Mouse (Mus musculus): ENCODE data around the gene Dmap1. TPM values are rescaled to one million over a fixed set of nuclear protein-coding genes. Genes with fewer than 3 reads are reported as not detected.

The Dmap1 gene
- 74.9 and 76.6 TPM in 2 replicates for polyA plus RNA-seq (2015; fragmentation: Nextera tagmentation; extraction: Ambion mirVana)

DNA sequence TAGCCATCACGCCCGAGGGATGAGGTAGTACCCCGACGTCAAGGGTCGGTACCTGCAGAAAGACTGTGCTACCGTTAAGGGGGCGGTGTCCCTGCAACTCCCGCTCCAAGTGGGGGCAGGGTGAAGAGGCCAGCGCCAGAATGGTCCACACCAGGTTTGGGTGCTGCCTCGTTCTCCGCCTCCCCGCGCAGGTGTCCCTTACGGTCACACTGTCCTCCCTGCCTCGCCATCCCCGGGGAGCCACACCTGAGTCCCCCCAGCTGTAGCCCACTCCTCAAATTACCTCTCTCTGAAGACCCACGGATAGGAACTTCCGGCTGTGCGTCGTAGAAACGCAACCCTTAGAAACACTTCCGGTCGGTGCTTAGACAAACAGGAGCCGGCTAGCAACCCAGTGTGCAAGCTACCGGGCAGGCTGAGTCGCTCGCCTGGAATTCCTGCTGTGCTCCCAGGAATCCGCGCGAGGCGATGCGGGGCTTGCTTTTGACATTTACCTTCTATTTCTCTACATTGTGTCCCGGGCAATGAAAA is at the start of gene Dmap1:
Gene Dmap1 (minus strand): TSS at position 343 of the 531 bp plus-strand sequence.
- Histone ChIP-seq H3K27ac (peak within 1 kb of the TSS; percentile 71), H3K4me3 (peak within 1 kb of the TSS; percentile 87), H3K4me2 (peak within 1 kb of the TSS; percentile 72), H3K9ac (peak within 1 kb of the TSS; percentile 88), H3K4me1 (replicated peaks) (peaks cover 18% of the 10 kb centered on the region), H3K36me3 (peaks cover 32% of the 10 kb centered on the region), H3K27me3 (no peaks in the 10 kb centered on the region), H3K9me3 (no peaks in the 10 kb centered on the region)
- peak; percentile 90 for ATAC-seq (ENCODE audit: low FRiP score)
- WGBS, result under 1% methylated on average over 33 of the region's 33 CpGs

DNA sequence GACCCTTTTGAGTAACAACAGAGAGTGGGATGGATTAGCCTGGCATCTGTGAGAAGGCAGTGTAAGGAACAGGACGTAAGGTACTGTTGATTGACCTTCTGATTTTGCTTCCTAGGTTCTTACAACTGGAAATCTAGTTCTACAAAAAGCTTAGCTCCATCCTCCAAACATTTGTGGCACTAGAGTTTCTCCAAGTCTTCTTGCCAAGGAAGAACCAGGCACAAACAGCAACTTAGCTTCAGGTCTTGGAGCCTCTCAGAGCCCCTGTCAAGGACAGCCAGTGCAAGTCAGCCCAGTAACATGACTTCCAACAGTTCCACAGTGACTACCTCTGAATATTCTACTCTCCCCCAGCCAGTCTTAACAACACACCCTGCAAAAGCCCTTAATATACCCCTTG is 42.0 kb upstream of the Dmap1 start, which contains the start of gene Gm12845:
Gene Gm12845 (plus strand): TSS at position 301 of the 400 bp plus-strand sequence.
- no peaks in the 10 kb centered on the region for H3K9me3 ChIP-seq

DNA sequence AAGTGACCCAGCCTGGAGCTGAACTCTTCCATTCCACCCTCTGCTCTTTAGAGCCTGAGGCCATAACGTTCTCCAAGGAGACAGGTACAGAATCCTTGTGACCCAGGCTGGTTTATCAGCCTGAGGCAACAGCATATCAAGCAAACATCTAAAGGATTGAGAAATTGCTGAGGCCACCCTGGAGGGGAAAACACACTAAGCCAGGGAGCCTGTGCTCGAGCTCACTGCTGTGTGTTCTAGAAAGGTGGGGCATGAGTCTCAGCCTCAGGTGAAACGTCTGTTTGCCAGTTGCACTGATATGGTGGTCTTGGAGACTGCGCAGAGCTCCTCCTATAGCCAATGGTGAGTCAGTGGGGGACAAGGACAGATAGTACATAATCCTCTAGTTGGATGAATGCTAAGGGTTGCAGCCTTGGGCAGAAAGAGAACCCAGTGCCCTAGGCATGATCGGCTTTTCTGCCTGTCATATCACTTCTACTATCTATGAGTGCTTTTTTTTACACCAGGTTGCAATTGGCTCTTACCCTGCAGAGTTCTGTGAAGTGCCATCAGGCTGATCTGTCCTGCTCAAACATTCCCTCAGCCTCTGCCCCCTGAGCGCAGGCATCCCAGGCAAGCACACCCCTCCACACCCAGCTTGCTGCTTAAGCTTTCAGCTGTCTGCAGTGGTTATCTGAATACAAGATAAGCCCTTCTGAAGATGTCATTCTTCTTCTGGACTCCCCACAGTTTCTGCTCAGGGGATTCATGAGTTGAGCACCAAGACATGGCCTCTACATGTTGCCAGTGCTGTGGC is 31.4 kb upstream of the Dmap1 start:
- Histone ChIP-seq H3K4me2 (no peak overlapping the region), H3K36me3 (no peaks in the 10 kb centered on the region), H3K27me3 (no peaks in the 10 kb centered on the region), H3K9me3 (no peaks in the 10 kb centered on the region), H3K4me1 (replicated peaks) (no peaks in the 10 kb centered on the region), H3K27ac (no peak overlapping the region), H3K4me3 (no peak overlapping the region), H3K9ac (no peak overlapping the region)
- WGBS, result 87% methylated on average over 6 of the region's 6 CpGs
- no peak for ATAC-seq (ENCODE audit: low FRiP score)

More for the DNA sequence above, 42.0 kb upstream of the Dmap1 start, which contains the start of gene Gm12845:
- Histone ChIP-seq H3K27me3 (0 out of 2 replicates have a peak, but pooled peaks cover 4% of the 10 kb centered on the region), H3K4me1 (replicated peaks) (no peaks in the 10 kb centered on the region), H3K27ac (no peak within 1 kb of the TSS), H3K9ac (no peak within 1 kb of the TSS), H3K4me3 (no peak within 1 kb of the TSS), H3K36me3 (no peaks in the 10 kb centered on the region), H3K4me2 (no peak within 1 kb of the TSS)
- WGBS, result 88% methylated on average over 1 of the region's 1 CpGs
- no peak for ATAC-seq (ENCODE audit: low FRiP score)

DNA sequence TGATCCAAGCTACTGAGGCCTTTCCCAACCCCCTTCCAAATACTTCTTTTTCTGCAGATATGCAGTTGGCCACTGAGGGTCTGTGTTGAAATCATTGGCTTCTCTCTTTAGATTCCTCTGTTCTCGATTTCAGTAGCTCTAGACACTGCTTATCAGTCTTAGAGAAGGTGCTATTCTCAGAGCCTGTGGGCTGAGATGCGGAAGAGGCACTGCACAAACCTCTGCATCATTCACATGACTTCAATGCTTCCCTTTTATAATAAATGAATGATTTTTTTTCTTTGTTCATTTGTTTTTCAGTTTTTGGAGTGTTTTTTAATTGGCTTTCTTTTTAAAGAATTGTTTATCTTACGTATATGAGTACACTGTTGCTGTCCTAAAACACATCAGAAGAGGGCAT is 30.2 kb upstream of the Dmap1 start:
- H3K4me3 ChIP-seq, result no peak overlapping the region
- H3K4me1 ChIP-seq (replicated peaks), result no peaks in the 10 kb centered on the region
- WGBS, result 85% methylated on average over 3 of the region's 3 CpGs
- H3K36me3 ChIP-seq, result no peaks in the 10 kb centered on the region
- H3K27ac ChIP-seq, result no peak overlapping the region
- no peak for ATAC-seq (ENCODE audit: low FRiP score)
- no peaks in the 10 kb centered on the region for H3K27me3 ChIP-seq
- no peak overlapping the region for H3K4me2 ChIP-seq
- no peak overlapping the region for H3K9ac ChIP-seq
- no peaks in the 10 kb centered on the region for H3K9me3 ChIP-seq

DNA sequence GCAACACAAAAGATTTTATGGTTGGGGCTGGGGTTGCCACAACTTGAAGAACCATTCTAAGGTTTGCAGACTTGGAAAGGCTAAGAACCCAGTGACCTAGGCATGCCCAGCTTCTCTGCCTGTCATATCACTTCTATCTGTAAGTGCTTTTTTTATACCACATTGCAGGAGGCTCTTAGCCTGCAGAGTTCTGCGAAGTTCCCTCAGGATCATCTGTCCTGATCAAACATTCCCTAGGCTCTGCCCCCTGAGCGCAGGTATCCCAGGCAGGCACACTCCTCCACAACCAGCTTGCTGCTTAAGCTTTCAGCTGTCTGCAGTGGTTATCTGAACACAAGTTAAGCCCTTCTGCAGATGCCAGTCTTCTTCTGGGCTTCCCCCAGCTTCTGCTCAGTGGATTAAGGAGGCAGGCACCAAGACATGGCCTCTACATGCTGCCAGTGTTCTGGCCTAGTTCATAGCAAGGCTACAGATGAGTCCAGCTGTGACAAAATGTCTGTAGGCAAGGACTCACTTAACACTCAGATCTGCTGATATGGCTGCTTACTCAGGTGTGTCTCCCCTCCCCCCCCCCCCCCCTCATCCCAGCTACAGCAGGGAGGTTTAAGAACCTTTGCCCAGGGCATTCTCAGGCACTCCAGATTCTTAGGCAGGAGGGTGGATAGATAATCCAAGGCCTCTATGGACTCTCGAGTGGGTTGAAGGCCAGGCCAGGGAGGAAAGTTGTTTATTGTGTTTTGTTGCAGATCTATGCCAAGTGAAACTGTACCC is 26.9 kb upstream of the Dmap1 start:
- Histone ChIP-seq H3K36me3 (no peaks in the 10 kb centered on the region), H3K4me1 (replicated peaks) (no peaks in the 10 kb centered on the region), H3K27ac (no peak overlapping the region), H3K27me3 (no peaks in the 10 kb centered on the region), H3K9ac (no peak overlapping the region), H3K4me3 (no peak overlapping the region), H3K4me2 (no peak overlapping the region), H3K9me3 (no peaks in the 10 kb centered on the region)
- 82% methylated on average over 3 of the region's 3 CpGs for WGBS
- no peak for ATAC-seq (ENCODE audit: low FRiP score)

DNA sequence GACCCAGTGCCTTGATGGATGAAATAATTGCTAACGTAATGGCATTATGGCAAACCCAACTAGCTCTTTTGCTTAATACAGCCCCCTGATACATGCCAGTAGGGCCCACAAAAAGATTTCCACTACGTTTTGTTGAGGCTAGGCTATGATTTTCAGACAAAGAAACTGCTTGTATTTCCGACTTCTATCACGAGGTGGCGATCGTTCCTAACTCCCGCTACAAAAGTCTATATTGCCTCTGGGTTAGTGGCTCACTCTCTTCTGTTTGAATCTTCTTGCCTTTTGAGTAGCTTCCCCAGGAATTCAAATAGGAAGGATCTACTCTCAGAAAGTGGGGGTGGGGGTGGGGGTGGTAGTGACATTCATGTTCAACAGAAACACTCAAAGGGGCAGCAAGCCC is 23.3 kb upstream of the Dmap1 start:
- ATAC-seq (ENCODE audit: low FRiP score), result no peak
- Histone ChIP-seq H3K4me1 (replicated peaks) (no peaks in the 10 kb centered on the region), H3K9ac (no peak overlapping the region), H3K27ac (no peak overlapping the region), H3K4me3 (no peak overlapping the region), H3K36me3 (no peaks in the 10 kb centered on the region), H3K27me3 (no peaks in the 10 kb centered on the region), H3K9me3 (no peaks in the 10 kb centered on the region), H3K4me2 (no peak overlapping the region)
- WGBS, result 6% methylated on average over 7 of the region's 7 CpGs

DNA sequence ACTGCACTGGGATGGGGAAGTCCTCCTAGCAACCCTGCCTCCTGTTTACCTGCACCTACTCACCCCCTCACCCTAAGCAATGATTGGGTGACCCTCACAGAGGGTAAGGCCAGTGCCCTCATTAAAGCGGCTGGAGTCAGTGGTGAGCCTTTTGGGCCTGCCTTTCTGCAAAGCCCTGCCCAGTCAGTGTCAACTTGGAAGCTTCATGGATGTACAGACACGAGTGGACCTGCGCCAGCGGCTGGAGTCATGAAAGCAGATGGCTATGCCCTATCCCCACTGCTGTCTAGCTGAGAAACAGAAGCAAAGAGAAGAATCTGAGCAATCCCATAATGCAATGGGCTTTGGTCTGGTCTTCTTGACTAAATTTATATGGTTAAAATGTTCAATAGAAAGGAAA is 4.3 kb upstream of the Dmap1 start:
- Histone ChIP-seq H3K4me3 (no peak overlapping the region), H3K36me3 (no peaks in the 10 kb centered on the region), H3K27me3 (0 out of 2 replicates have a peak, but pooled peaks cover 3% of the 10 kb centered on the region), H3K27ac (no peak overlapping the region), H3K9me3 (no peaks in the 10 kb centered on the region), H3K4me2 (no peak overlapping the region), H3K9ac (no peak overlapping the region), H3K4me1 (replicated peaks) (peaks cover 11% of the 10 kb centered on the region)
- ATAC-seq (ENCODE audit: low FRiP score), result no peak
- WGBS, result 86% methylated on average over 4 of the region's 4 CpGs

DNA sequence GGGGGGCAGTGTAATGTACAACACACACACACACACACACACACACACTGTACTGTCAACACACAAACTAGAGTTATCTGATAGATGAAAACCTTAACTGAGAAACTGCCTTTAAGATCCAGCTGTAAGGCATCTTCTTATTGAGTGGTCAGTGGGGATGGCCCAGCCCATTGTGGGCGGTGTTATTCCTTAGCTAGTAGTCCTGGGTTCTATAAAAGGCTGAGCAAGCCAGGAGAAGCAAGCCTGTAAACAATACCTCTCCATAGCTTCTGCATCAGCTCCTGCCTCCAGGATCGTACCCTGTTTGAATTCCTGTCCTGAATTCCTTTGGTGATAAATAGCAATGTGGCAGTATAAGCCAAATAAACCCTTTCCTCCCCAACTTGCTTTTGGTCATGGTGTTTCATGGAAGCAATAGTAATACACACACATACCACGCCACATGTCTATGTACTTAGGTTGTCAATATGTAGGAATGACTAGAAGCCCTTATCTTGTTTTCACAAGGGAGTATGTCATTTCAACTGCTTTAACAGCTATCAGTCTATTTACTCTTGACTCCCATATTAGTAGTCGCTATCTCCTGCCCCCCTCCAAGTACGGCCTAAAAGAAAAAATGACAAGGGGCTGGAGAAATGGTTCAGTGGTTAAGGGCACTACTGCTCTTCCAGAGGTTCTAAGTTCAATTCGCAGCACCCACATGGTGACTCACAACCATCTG is 1.1 kb upstream of the Dmap1 start:
- WGBS, result 85% methylated on average over 6 of the region's 6 CpGs
- no peaks in the 10 kb centered on the region for H3K9me3 ChIP-seq
- H3K27ac ChIP-seq, result no peak overlapping the region
- H3K36me3 ChIP-seq, result peaks cover 25% of the 10 kb centered on the region
- ATAC-seq (ENCODE audit: low FRiP score), result no peak
- H3K4me1 ChIP-seq (replicated peaks), result peaks cover 18% of the 10 kb centered on the region
- H3K9ac ChIP-seq, result no peak overlapping the region
- no peaks in the 10 kb centered on the region for H3K27me3 ChIP-seq
- H3K4me3 ChIP-seq, result no peak overlapping the region
- peak overlapping the region; percentile 72 for H3K4me2 ChIP-seq

DNA sequence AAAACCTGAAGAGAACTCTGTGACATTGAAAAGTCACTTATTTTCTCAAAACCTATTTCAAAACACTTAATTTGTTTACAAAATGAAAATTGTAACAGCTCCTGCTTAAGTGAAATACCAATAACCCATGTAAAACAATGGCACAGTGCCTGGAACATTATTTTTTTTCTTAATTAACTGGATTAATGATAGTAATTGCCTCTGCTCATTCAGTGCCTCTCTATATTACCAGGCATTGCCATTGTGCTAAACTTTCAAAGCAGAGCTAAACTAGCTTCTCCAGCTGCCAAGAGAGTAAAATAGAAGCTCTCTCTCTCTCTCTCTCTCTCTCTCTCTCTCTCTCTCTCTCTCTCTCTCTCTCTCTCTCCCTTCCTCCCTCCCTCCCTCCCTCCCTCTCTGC is 390 bp upstream of the Dmap1 start:
- no peaks in the 10 kb centered on the region for H3K9me3 ChIP-seq
- ATAC-seq (ENCODE audit: low FRiP score), result 0 out of 2 replicates have a peak, but pooled peaks have one; percentile 41
- H3K4me1 ChIP-seq (replicated peaks), result peaks cover 18% of the 10 kb centered on the region
- peaks cover 28% of the 10 kb centered on the region for H3K36me3 ChIP-seq
- H3K9ac ChIP-seq, result peak overlapping the region; percentile 88; the same call in 1 of the 2 replicates
- no peaks in the 10 kb centered on the region for H3K27me3 ChIP-seq
- H3K27ac ChIP-seq, result peak overlapping the region; percentile 71
- H3K4me2 ChIP-seq, result peak overlapping the region; percentile 72
- H3K4me3 ChIP-seq, result peak overlapping the region; percentile 87

DNA sequence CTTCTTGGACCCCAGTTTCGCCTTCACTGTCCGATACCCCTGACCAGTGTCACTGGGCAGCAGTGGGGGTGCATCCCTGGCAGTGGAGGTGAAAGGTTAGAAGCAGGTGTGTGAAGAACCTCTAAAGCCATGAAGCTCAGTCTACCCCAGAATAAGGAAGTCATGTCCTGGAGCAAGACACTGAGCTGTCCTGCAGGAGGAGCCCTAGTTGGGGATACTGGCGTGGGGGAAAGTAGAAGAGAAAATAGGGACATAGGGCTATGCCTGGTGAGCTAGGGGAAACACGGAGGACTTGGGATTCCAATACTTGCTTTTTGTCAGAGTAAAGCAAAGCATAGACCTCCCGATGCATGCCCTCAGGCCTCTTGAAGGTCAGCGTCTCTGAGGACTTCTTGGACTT is 1.1 kb downstream of the Dmap1 start:
- H3K27ac ChIP-seq, result no peak overlapping the region
- H3K27me3 ChIP-seq, result no peaks in the 10 kb centered on the region
- H3K4me3 ChIP-seq, result peak overlapping the region; percentile 87
- H3K4me2 ChIP-seq, result peak overlapping the region; percentile 72
- peak overlapping the region; percentile 88; the same call in 1 of the 2 replicates for H3K9ac ChIP-seq
- peaks cover 40% of the 10 kb centered on the region for H3K36me3 ChIP-seq
- ATAC-seq (ENCODE audit: low FRiP score), result no peak
- WGBS, result 81% methylated on average over 6 of the region's 6 CpGs
- peaks cover 18% of the 10 kb centered on the region for H3K4me1 ChIP-seq (replicated peaks)
- no peaks in the 10 kb centered on the region for H3K9me3 ChIP-seq

DNA sequence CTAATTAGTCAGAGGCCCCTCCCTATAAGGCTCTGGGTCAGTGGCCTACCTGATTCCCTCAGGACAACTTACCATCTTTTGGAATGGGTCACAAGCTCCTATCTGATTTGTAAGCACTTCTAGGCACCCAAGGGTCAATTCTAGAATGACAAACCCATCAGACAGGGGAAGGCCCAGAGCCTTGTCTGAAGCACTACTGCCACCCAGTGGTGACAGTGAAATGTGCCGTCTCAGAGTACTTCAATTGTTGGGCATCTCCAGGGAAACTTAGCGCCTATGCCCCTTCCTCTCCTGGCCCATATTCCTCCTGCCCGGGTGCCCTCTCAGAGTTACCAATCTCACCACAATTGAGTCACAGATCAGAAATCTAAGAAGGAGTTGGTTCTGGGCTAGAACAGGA is 5.2 kb downstream of the Dmap1 start:
- 0 out of 2 replicates have a peak, but pooled peaks have one; percentile 21 for ATAC-seq (ENCODE audit: low FRiP score)
- no peaks in the 10 kb centered on the region for H3K9me3 ChIP-seq
- peaks cover 71% of the 10 kb centered on the region for H3K36me3 ChIP-seq
- no peak overlapping the region for H3K4me2 ChIP-seq
- 9% methylated on average over 3 of the region's 3 CpGs for WGBS
- no peak overlapping the region; the same call in 1 of the 2 replicates for H3K27ac ChIP-seq
- H3K4me1 ChIP-seq (replicated peaks), result peaks cover 25% of the 10 kb centered on the region
- H3K9ac ChIP-seq, result no peak overlapping the region
- no peak overlapping the region for H3K4me3 ChIP-seq
- H3K27me3 ChIP-seq, result no peaks in the 10 kb centered on the region

DNA sequence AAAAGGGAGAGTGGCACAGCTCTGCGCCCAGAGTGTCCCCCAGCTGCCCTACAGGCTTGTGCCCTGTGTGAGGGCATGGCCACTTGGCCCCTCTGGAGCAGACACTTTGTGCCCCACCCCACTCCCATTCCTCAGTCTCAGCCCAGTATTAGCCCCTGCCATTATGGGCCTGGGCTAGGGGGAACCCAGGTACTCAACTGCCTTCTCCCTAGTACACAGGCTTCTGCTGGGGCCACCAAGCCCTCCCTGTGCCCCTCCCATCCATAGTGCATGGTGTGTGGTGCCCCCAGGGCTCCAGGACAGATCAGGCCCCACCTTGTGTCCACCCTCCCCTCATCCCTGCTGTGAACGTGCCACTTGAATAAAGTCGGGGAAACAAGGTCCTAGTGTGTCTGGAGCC is 8.2 kb downstream of the Dmap1 start:
- no peak overlapping the region for H3K9ac ChIP-seq
- ATAC-seq (ENCODE audit: low FRiP score), result no peak

More for the DNA sequence above, 8.2 kb downstream of the Dmap1 start:
- H3K4me3 ChIP-seq, result no peak overlapping the region
- H3K4me2 ChIP-seq, result no peak overlapping the region
- peaks cover 57% of the 10 kb centered on the region for H3K36me3 ChIP-seq
- 88% methylated on average over 3 of the region's 3 CpGs for WGBS
- H3K4me1 ChIP-seq (replicated peaks), result peaks cover 19% of the 10 kb centered on the region
- H3K27ac ChIP-seq, result no peak overlapping the region
- H3K27me3 ChIP-seq, result no peaks in the 10 kb centered on the region
- no peaks in the 10 kb centered on the region for H3K9me3 ChIP-seq
